In the genomic region with DNA sequence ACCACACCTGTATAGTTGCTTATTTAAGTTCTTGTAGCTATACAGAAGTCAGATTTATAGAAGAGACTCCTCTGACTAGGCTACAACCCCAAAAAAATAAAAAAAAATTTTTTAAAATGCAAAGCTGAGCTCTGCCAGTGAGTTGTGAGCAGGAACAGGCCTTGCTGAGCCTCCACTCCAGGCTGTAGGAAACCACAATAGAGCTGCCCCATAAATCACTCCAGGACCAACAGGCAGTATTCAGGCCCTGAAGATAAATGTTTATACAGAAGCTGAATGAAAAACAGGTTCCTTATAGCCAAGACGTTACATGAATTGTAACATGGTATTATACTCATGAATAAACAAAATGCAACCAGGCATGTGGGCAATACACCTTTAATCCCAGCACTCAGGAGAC, we compare ENCODE assay signal across 15 mouse cellular contexts.
"Had no signal": no experiment of that assay in that cellular context is flagged by ENCODE, and none has a peak within 500 bp of the region (broad histone marks: within the 10 kb centered on the region; RNA-seq: fewer than 3 reads in every experiment).

No protein-coding gene starts in this region.

- H3K4me2 ChIP-seq: limb, embryonic 15.5 days; liver, embryonic 13.5 days; midbrain, embryonic 12.5 days had no signal

- H3K9ac ChIP-seq: limb, embryonic 15.5 days; liver, embryonic 13.5 days; liver, postnatal 0 days; lung, embryonic 15.5 days; midbrain, embryonic 12.5 days had no signal

- ATAC-seq: inflammation-experienced regulatory T-cells, adult 6 months; intestine, postnatal 0 days; liver, postnatal 0 days; midbrain, embryonic 16.5 days had no signal

- DNase-seq: layer of hippocampus, adult 9-11 months; layer of hippocampus, postnatal 36 days; liver, embryonic 13.5 days; liver, postnatal 0 days; lung, postnatal 14 days; thymus, adult 18-20 months; thymus, postnatal 14 days had no signal

- H3K4me3 ChIP-seq: limb, embryonic 15.5 days; liver, embryonic 13.5 days; lung, embryonic 15.5 days; megakaryocyte, embryonic 14.5 days; midbrain, embryonic 12.5 days had no signal

- H3K27me3 ChIP-seq: limb, embryonic 15.5 days; liver, embryonic 13.5 days; lung, embryonic 15.5 days; megakaryocyte, embryonic 14.5 days; midbrain, embryonic 12.5 days had no signal

- H3K9me3 ChIP-seq: limb, embryonic 15.5 days; liver, embryonic 13.5 days; lung, embryonic 15.5 days; megakaryocyte, embryonic 14.5 days; midbrain, embryonic 12.5 days had no signal

- H3K27ac ChIP-seq: limb, embryonic 15.5 days; liver, embryonic 13.5 days; macrophage; midbrain, embryonic 12.5 days had no signal
